Mouse (Mus musculus) midbrain, embryonic 15.5 days (tissue): ENCODE data around the gene Rnasek. TPM values are rescaled to one million over a fixed set of nuclear protein-coding genes. Genes with fewer than 3 reads are reported as not detected.

Experiments
- ATAC-seq: fragments of 200-750 bp; cut with Nextera tagmentation; replicated peaks from 2 replicates; pipeline ENCODE4 v1.8.0; 2017; ENCODE audit warnings: moderate TSS enrichment
- H3K27ac ChIP-seq: fragments of 300-500 bp; sonication (generic); 2 replicates; pipeline ENCODE4 v1.5.1; 2015; ENCODE audit warnings: mild to moderate bottlenecking, inconsistent platforms
- H3K27me3 ChIP-seq: fragments of 300-500 bp; sonication (generic); replicated peaks from 2 replicates; pipeline ENCODE4 v1.6.1; 2015; ENCODE audit warnings: inconsistent platforms
- H3K36me3 ChIP-seq: fragments of 300-500 bp; sonication (generic); replicated peaks from 2 replicates; pipeline ENCODE4 v1.6.1; 2015; ENCODE audit warnings: inconsistent platforms
- H3K4me1 ChIP-seq: fragments of 300-500 bp; sonication (generic); 2 replicates; pipeline ENCODE4 v1.6.1; 2015; ENCODE audit warnings: inconsistent platforms
- H3K4me2 ChIP-seq: fragments of 300-500 bp; sonication (generic); 2 replicates; pipeline ENCODE4 v1.6.1; 2015; ENCODE audit warnings: inconsistent platforms, mild to moderate bottlenecking, moderate library complexity
- H3K4me3 ChIP-seq: fragments of 300-500 bp; sonication (generic); 2 replicates; pipeline ENCODE4 v1.5.1; 2015; ENCODE audit warnings: mild to moderate bottlenecking, inconsistent platforms
- H3K9ac ChIP-seq: fragments of 300-500 bp; sonication (generic); 2 replicates; pipeline ENCODE4 v1.6.1; 2015; ENCODE audit warnings: mild to moderate bottlenecking, inconsistent platforms
- H3K9me3 ChIP-seq: fragments of 300-500 bp; sonication (generic); 2 replicates; pipeline ENCODE4 v1.6.1; 2016; ENCODE audit warnings: inconsistent platforms
- WGBS: fragments of 180-500 bp; shearing (Covaris S2); methylation state at CpG from one replicate; pipeline ENCODE4 v1.1.7; 2015; ENCODE audit warnings: mixed read lengths; 5-methylcytosine and 5-hydroxymethylcytosine counted together
- polyA plus RNA-seq: library from polyadenylated mRNA; unstranded; fragments of >200 nt; fragmentation: Nextera tagmentation; extraction: Ambion mirVana; gene quantifications from 2 replicates; pipeline ENCODE4 v1.2.1, GENCODE M21; 2015

Gene Rnasek
- polyA plus RNA-seq, 1 experiment from 2014 or later = 366 TPM

DNA sequence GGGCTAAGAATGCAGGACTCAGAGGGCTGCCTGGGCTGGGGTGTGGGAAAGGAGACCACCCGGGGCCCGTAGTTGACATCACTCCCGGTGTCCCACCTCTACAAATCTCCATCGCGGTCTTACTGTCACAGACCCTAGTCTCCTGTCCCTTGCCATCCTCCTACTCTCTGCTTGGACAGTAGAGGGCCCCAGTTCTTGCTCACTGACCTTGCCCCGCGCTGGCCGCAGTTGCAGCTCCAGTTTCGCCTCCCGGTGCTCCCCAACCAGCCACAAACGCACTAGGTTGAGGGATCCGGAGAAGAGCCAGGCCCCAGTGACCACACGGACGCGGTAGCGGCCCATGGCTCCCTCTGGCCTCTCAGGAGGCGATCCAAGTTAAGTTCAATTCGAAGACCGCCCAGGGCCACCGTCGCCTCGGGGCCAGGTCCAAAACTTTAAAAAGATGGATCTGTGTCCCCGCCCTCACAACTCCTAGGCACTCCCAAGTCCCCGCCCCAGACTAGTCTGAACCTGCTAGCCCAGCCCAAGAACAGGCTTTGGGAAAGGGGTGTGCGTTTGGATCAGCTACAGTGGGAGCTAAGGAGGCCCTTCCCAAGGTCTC lies 15.4 kb upstream of the Rnasek start, which contains the start of gene Alox12:
Gene Alox12, minus strand, starts transcription at position 423 of the 601 bp plus-strand sequence.
- Histone ChIP-seq H3K9me3 (no peaks in the 10 kb centered on the region), H3K27me3 (peaks cover 49% of the 10 kb centered on the region), H3K27ac (no peak within 1 kb of the TSS), H3K4me2 (peak within 1 kb of the TSS; percentile 38), H3K4me1 (0 out of 2 replicates have a peak, but pooled peaks cover 11% of the 10 kb centered on the region), H3K4me3 (peak within 1 kb of the TSS; percentile 15), H3K9ac (no peak within 1 kb of the TSS), H3K36me3 (no peaks in the 10 kb centered on the region)
- ATAC-seq = no peak
- WGBS = 1% methylated on average over 25 of the region's 25 CpGs

DNA sequence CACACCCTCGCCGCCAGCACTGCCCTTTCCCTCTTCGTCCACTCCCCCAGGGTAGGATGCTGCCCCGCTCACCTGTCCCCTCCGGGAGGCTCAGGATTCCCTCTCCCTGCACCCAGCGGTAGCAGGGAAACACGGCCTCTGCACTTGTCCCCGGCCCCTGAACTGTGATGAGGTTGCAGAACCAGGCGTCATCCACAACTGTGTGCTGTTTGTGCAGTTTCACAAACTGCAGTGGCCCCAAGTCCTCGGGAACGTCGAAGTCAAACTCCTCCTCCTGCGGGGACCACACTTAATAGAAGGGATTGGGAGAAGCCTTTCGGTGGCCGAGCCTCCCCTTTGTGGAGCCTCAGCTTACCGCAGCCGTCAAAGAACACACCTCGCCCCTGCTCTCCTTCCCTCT lies 14.7 kb upstream of the Rnasek start:
- no peaks in the 10 kb centered on the region for H3K9me3 ChIP-seq
- no peak overlapping the region for H3K27ac ChIP-seq
- no peak overlapping the region for H3K4me3 ChIP-seq
- no peak overlapping the region for H3K9ac ChIP-seq
- 0 out of 2 replicates have a peak, but pooled peaks cover 11% of the 10 kb centered on the region for H3K4me1 ChIP-seq
- no peaks in the 10 kb centered on the region for H3K36me3 ChIP-seq
- H3K27me3 ChIP-seq = peaks cover 49% of the 10 kb centered on the region
- 6% methylated on average over 18 of the region's 18 CpGs for WGBS
- peak overlapping the region; percentile 38; the same call in 1 of the 2 replicates for H3K4me2 ChIP-seq
- ATAC-seq = no peak

DNA sequence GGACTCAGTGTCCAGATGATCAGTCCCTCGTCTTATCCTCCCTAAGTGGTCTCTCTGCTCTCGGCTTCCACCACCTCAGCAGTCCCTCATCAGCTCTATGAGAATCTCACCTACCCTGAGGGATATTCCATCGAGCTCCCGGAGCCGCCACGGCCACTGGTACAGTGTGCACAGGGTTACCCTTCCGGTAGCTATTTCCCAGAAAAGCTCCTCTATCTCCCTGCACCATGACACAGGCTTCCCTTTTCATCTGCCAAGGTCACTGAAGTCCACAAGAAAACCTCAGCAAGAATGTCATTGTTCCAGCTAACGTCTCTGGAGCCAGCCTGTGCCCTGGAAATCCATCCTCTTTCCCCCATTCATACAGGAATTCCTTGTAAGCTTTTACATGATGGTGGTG lies 12.2 kb upstream of the Rnasek start:
- H3K4me1 ChIP-seq = 0 out of 2 replicates have a peak, but pooled peaks cover 11% of the 10 kb centered on the region
- no peak overlapping the region for H3K9ac ChIP-seq
- WGBS = 81% methylated on average over 8 of the region's 8 CpGs
- no peaks in the 10 kb centered on the region for H3K9me3 ChIP-seq
- H3K36me3 ChIP-seq = no peaks in the 10 kb centered on the region
- no peak for ATAC-seq
- no peak overlapping the region for H3K4me3 ChIP-seq
- H3K27ac ChIP-seq = no peak overlapping the region
- H3K4me2 ChIP-seq = no peak overlapping the region
- H3K27me3 ChIP-seq = peaks cover 49% of the 10 kb centered on the region

DNA sequence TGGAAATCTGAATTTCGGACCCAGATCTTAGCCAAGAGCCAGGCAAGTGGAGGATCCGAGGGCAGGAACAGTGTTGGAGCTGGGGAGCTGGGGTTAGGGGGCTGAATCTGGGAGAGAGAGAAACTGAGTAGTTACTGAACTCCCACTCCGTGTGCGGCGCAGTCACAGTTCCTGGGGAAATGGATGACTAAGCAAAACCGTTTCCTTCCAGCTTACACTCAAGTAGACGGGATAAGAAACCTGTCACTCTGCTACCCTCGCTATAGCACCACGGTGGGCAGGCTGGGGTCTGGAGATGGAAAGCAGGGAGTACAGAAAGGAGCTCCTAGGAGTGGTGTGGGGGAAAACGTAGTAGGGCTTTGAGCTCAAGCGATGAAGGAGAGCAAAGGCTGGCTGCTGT lies 10.5 kb upstream of the Rnasek start:
- WGBS = 78% methylated on average over 11 of the region's 11 CpGs
- 0 out of 2 replicates have a peak, but pooled peaks cover 10% of the 10 kb centered on the region for H3K4me1 ChIP-seq
- no peaks in the 10 kb centered on the region for H3K36me3 ChIP-seq
- peaks cover 44% of the 10 kb centered on the region for H3K27me3 ChIP-seq
- no peak overlapping the region for H3K27ac ChIP-seq
- no peak overlapping the region for H3K4me3 ChIP-seq
- no peaks in the 10 kb centered on the region for H3K9me3 ChIP-seq
- no peak overlapping the region for H3K9ac ChIP-seq
- no peak for ATAC-seq
- no peak overlapping the region for H3K4me2 ChIP-seq

DNA sequence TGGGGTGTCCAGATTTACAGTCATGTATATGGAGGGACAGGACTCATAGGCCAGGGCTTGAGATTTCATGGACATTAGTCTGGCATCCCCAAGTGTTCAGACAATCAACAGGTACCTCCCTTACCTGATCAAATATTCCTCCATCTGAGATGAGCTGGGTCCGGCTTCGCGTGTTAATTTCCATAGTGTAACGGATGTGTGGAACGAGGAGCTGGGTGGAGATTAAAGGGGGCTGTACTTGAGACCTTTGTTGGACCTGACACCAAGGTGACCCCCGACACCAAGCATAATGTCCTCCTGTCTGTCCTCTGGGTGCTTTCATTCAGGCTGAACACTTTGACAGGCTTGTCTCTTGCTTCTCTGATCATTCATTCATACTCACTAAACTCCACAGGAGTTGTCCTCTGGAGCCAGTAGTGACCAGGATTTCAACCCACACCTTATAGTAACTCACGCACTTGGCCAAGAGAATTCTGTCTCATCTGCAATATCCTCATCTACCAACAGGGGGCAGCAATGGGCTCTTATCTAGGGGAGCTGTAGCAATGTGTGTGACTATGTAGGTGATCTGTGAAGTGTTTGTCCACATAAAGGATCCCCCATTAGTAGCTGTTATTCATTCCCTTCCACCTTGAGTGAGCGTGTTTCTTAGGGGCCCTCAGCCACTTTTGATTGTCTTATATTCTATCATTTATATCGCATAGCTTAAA lies 7.6 kb upstream of the Rnasek start:
- no peaks in the 10 kb centered on the region for H3K9me3 ChIP-seq
- no peak overlapping the region for H3K9ac ChIP-seq
- H3K27me3 ChIP-seq = peaks cover 21% of the 10 kb centered on the region
- 44% methylated on average over 9 of the region's 9 CpGs for WGBS
- no peak overlapping the region for H3K4me2 ChIP-seq
- no peaks in the 10 kb centered on the region for H3K36me3 ChIP-seq
- ATAC-seq = no peak
- H3K27ac ChIP-seq = no peak overlapping the region
- no peaks in the 10 kb centered on the region for H3K4me1 ChIP-seq
- H3K4me3 ChIP-seq = no peak overlapping the region

DNA sequence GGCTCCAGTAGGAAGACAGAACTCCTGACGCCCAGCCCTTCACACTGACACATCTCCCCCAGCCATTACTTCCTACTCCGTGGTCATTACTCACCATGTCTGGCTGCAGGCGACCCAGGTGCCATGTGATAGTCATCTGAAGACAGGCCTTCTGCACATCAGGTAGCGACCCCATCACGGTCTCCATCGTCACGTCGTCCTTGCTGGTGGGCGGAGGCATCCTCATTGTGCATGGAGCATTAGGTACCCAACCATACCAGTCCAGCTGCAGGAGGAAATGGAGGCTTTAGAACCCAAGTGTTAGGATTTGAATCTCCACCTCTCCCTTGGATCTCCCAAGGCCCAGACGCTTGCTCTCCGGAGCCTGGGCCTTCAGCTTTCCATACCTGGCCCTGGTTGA lies 2.9 kb upstream of the Rnasek start:
- Histone ChIP-seq H3K27ac (no peak overlapping the region), H3K4me3 (no peak overlapping the region), H3K27me3 (peaks cover 5% of the 10 kb centered on the region), H3K9me3 (no peaks in the 10 kb centered on the region), H3K4me2 (no peak overlapping the region), H3K36me3 (no peaks in the 10 kb centered on the region), H3K4me1 (peaks cover 19% of the 10 kb centered on the region), H3K9ac (no peak overlapping the region)
- 67% methylated on average over 11 of the region's 11 CpGs for WGBS
- ATAC-seq = no peak

DNA sequence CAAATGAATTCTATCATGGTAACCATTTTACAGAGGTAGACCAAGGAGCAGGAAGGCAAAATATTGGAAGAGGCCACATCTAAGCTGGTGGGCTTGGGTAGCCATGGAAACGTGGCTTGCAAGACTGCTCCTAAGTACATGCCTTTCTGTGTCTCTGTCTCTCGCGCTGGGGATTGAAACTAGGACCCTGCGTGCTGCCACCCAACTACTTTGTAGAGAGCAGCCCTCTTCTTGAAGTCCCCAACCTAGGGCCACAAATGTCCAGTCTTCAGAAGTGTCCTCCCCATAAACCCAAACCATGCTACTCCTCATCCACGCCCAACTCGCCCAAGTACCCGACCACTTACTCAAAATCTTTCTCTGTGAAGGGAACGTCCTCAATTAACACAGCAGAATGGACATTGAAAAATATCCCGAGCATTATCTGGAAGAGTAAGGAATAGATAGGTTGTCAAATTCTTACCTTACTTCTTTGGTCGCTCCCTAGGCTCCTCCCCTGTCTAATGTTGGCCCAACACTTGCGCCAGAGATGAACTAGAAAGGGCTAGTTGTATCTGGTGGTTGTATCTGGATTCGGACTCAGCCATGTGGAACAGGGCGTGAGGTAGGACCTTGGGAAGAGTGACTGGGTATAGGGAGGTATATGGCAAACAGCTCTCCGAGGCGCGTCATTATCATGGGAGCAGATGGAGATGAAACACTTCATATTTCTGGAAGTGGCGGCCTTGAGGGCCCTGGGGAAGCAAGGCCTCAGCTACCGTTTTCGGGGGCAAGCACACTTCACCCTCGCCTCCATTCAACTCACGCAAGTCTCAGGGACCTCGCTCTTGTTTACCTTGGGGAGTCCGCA lies 826 bp downstream of the Rnasek start:
- WGBS = 11% methylated on average over 23 of the region's 23 CpGs
- Histone ChIP-seq H3K4me2 (peak overlapping the region; percentile 92), H3K9ac (peak overlapping the region; percentile 97), H3K27me3 (no peaks in the 10 kb centered on the region), H3K9me3 (no peaks in the 10 kb centered on the region), H3K4me3 (peak overlapping the region; percentile 96), H3K4me1 (peaks cover 29% of the 10 kb centered on the region), H3K36me3 (peaks cover 8% of the 10 kb centered on the region; the same call in 1 of the 2 replicates), H3K27ac (peak overlapping the region; percentile 93)
- ATAC-seq = no peak

DNA sequence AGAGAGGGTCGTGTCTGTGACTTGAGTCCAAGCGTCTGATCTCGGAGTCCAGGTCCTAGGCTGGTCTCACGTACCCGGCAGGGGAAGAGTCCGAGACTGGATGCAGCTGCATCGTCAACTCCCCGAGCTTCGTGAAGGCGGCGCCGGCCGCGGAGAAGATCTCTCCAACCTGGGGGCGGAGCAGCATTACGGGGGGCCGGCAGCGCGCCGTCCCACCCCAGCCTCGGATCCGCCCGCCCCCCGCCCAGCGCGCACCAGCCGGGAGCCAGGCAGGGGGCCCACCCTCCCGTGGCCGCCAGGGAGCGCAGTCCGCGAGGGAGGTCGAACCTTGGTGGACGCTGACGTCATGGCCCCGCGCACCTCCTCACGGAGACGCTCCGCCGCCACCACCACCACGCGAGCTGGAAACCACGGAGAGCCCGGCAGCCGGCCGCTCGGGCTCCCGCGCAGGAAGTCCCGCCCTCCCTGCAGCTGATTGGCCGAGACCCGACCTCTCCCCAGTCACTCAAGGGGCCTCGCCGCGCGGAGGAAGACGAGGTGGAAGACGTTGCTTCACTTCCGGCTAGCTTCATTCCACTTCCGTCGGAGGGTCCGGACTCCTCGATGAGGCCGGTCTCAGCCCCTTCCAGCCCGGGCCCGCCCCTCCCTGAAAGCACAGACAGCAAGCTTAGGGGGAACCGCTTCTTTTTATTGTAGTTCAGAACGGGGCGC lies 2.0 kb downstream of the Rnasek start, which contains the start of gene 0610010K14Rik:
Gene 0610010K14Rik, minus strand, starts transcription at position 458 of the 711 bp plus-strand sequence.
- peaks cover 33% of the 10 kb centered on the region for H3K4me1 ChIP-seq
- peak within 1 kb of the TSS; percentile 93 for H3K27ac ChIP-seq
- H3K4me3 ChIP-seq = peak within 1 kb of the TSS; percentile 96
- H3K9me3 ChIP-seq = no peaks in the 10 kb centered on the region
- peak within 1 kb of the TSS; percentile 97 for H3K9ac ChIP-seq
- H3K36me3 ChIP-seq = peaks cover 8% of the 10 kb centered on the region; the same call in 1 of the 2 replicates
- H3K27me3 ChIP-seq = no peaks in the 10 kb centered on the region
- ATAC-seq = peak; percentile 94
- H3K4me2 ChIP-seq = peak within 1 kb of the TSS; percentile 92
- under 1% methylated on average over 70 of the region's 70 CpGs for WGBS

DNA sequence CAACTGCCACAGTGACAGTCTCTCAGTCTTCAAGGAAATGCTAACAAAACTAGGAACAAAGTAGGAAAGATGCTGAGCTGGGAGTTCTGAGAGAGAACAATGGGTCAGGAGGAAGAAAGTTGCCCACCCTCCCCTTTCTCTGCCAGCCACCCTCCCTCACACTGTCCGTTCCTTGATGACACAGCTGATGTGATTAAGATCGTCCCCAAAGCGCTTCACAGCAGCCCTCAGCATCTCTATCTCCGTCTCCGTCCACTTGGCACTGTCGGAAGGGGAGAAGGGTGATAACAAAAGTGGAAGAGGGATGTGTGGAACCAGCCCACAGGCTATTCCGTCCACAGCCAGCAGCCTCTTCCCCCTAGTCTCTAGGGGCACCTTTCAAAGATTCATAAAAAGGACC lies 2.9 kb downstream of the Rnasek start:
- Histone ChIP-seq H3K27me3 (no peaks in the 10 kb centered on the region), H3K4me2 (peak overlapping the region; percentile 92), H3K4me1 (peaks cover 33% of the 10 kb centered on the region), H3K9me3 (no peaks in the 10 kb centered on the region), H3K4me3 (peak overlapping the region; percentile 96), H3K36me3 (peaks cover 8% of the 10 kb centered on the region; the same call in 1 of the 2 replicates), H3K9ac (peak overlapping the region; percentile 70), H3K27ac (peak overlapping the region; percentile 93)
- ATAC-seq = no peak
- 30% methylated on average over 7 of the region's 7 CpGs for WGBS

DNA sequence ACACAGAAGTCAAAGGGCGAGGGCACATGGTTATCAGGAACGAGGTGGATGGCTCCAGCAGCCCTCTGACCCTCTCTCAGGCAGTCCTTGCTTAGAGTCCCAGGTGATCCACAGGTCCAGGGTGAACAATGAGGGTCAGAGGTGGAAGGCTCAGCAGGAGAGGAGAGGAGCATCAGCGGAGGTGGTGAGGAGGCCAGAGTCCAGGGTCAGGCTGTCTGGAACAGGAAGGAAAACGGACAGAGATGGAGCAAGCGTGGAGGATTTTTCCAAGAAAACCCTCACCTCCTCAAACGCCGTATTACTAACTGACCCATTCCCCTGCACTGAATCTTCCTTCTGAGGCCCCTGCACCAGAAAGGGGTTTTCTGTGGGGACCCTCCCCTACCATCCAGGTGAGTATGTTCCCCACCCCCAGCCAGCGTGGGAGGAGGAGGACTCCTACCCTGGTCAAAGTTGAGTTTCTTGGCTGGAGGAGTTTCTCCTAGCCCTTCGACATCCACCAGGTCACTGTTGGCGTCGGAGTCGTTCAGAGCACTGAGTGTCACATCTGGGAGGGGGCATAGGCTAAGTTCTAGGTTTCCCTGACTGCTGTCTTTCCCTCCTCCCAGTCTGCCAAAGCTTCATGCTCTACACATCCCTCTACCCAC lies 4.3 kb downstream of the Rnasek start:
- H3K9me3 ChIP-seq = no peaks in the 10 kb centered on the region
- H3K27me3 ChIP-seq = peaks cover 4% of the 10 kb centered on the region
- no peak overlapping the region for H3K9ac ChIP-seq
- WGBS = 91% methylated on average over 12 of the region's 12 CpGs
- peaks cover 29% of the 10 kb centered on the region for H3K4me1 ChIP-seq
- ATAC-seq = no peak
- H3K36me3 ChIP-seq = peaks cover 8% of the 10 kb centered on the region; the same call in 1 of the 2 replicates
- H3K4me3 ChIP-seq = no peak overlapping the region
- H3K4me2 ChIP-seq = no peak overlapping the region
- H3K27ac ChIP-seq = no peak overlapping the region

DNA sequence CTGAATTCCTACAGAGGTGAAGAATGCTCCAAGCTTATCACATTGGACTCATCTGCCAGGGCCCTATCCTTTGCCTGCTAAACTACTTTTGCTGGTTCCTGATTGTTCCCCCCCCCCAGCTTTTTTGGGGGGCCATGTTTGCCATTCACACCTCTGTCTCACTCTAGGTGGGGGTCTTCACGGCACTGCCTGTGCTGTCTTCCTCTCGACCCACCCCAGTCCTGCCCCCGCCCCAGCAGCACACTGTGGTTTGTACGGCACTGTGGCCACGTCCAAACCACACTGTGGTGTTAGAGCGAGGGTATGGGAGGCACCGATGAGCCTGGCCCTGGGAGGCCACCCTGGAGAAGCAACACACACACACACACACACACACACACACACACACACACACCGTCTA lies 5.1 kb downstream of the Rnasek start:
- Histone ChIP-seq H3K27me3 (peaks cover 13% of the 10 kb centered on the region), H3K4me3 (no peak overlapping the region), H3K9ac (no peak overlapping the region), H3K4me1 (peaks cover 31% of the 10 kb centered on the region), H3K9me3 (no peaks in the 10 kb centered on the region), H3K4me2 (no peak overlapping the region), H3K36me3 (peaks cover 8% of the 10 kb centered on the region; the same call in 1 of the 2 replicates), H3K27ac (no peak overlapping the region)
- no peak for ATAC-seq
- 92% methylated on average over 8 of the region's 8 CpGs for WGBS
